Mouse (Mus musculus) embryo, embryonic 11 days (tissue): ENCODE data around the gene Pnn.

ENCODE experiments used
- DNase-seq: peaks from one replicate; pipeline ENCODE4 v3.0.0-alpha.2; 2015

Gene Pnn

DNA sequence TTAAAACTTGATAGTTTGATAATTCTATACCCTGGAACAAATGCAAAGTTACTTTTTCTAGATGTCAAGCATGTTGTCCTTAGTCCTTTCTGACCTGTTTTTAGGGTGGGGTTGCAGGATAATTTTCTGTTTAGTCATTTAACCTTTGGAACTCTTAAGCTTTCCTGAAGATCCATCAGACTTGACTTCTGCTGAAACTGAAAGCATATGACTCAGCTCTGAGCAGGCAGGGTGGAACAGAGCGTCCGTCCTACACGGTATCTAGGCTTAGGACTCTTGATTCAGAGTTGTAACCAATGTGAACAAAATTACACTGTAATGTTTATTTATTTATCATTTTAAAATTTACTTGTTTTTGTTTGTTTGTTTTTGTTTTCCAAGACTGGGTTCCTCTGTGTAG is 11.2 kb downstream of the Pnn start:
- no peak for DNase-seq

- no peak for DNase-seq
Observed at GRCm38 (mm10) chr12:59080461-59080860, 13.8 kb downstream of the Pnn start.

DNA sequence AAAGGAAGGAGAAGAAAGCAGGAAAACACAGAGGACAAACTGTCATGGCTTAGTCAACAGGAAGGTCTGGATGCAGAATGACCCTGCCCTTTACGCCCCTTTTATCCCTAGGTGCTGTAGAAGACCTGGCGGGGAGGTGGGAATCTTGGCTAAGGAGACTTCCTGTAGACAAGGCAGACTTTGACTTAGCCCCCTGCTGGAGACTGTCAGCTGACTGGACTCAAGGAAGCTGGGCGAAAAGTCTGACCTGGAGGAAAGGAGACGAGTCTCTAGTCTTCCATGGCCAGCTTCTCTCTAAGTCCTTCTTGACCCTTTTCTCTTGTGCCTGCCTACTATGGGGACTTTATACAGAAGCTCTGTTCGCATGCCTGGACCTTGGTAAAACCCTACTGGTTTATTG is 17.8 kb downstream of the Pnn start:
- DNase-seq = no peak

- no peak for DNase-seq
Observed at GRCm38 (mm10) chr12:59086171-59086570, 19.5 kb downstream of the Pnn start.

DNA sequence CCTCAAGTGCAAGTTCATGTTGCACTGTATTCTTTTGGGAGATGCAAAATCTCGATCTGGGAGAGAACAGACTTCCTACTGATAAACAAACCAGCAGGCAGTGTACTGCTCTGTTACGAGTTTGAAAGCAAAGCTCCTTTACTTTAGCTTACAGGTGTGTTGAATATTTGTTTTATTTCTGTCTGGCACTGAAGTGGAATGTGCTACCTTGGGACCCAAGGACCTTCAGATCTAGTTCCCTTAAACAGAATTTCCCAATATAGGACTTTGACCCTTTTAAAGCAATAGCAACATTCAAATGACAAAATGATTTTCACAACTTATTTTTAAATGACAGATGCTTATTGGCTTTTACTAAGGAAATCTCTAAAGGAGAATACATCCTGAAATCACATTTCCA is 26.9 kb downstream of the Pnn start:
- no peak for DNase-seq

- no peak for DNase-seq
Observed at GRCm38 (mm10) chr12:59095104-59096025, 28.7 kb downstream of the Pnn start, which contains the start of gene Mia2. Mia2 (plus strand) TSS chr12:59095799.

DNA sequence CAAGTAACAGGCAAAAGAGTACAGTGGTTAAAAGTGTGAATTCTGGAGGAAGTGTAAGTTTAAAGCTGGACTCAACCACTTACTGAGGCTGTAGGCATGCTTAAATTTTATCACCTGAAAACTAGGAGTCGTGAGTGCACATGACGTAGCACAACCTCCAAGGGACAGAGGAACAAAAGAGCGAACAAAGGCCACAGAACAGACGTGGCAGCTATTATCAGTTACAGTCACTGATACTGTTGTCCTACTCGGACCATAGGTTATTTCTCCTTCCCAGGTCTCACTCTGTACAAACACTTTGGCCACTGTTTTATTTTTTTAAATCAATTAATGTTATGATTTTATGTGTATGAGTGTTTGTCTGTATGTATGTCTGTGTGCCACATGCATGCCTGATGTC is 38.1 kb downstream of the Pnn start:
- no peak for DNase-seq

GRCm38 (mm10) chr12:59105914-59106313 is 39.2 kb downstream of the Pnn start:
- DNase-seq = no peak

DNA sequence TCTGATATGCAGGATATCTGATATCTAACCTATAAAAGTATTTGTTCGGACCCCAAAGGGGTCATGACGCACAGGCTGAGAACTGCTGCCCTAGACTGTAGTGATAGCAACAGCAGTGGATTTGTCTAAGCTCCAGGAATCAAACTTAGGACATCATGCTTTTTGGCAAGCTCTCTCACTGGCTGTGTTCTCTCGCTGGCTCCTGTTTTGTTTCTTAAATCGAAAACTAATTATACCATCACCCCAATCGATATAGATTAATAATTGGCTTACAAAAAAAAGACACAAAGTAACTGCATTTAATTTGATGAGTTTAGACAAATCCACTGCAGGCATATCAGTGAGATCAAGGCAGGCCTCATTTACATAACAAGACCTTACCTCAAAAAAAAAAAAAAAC is 39.8 kb downstream of the Pnn start:
- no peak for DNase-seq

DNA sequence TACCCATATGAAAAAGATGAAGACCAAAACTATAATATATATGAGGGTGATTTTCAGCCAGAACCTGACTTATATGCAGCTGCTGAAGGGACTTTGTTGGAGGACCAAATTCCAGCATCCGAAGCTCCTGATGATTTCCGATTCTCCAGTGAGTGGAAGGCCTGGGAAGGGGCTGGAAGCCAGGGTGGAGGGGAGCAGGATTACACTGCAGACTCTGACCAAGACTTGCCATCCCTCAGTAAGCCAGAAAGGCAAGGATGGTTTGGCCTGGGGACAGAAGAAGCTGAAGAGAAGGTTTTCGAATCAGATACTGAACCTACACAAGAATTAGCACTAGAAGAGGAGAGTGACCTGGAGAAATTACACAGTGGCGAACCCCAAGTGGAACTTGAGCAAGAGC is 41.2 kb downstream of the Pnn start:
- no peak for DNase-seq

DNA sequence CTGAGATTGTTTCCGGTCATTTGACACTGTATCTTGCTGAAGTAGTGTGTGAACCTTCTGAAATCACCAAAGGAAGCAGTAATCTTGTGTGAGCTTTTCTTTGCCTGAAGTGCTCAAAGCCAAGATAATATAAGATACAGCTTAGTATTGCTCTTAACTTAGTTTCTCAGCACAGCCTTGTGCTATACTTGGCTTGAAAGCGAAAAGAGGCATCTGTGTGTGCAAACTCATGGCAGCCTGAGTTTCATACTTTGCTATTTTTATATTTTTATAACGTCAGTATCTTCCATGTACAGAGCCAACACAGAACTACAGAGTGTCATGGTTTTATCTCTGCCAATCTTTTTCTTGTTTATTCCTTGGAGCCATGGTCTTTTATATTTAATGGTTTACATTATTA is 50.5 kb downstream of the Pnn start:
- DNase-seq = no peak
